8 mouse cellular contexts compared by ENCODE assay signal in genomic region chr10:68611906-68612305, GRCm38 (mm10).
DNase-seq lines count a peak whose midpoint lies in the region; ATAC-seq and TF ChIP-seq lines count a peak whose summit lies in the region.
"Had no signal": no experiment of that assay in that cellular context is flagged by ENCODE, and none has a peak within 500 bp of the region (broad histone marks: within the 10 kb centered on the region; RNA-seq: fewer than 3 reads in every experiment).

No protein-coding gene starts in this region.

- H3K36me3 ChIP-seq in kidney, postnatal 0 days (ENCODE audit: insufficient read depth, low read length), result no peaks in the 10 kb centered on the region
- no peaks in the 10 kb centered on the region for H3K36me3 ChIP-seq in kidney, embryonic 15.5 days
- no peaks in the 10 kb centered on the region for H3K36me3 ChIP-seq in lung, postnatal 0 days (ENCODE audit: insufficient read depth, low read length)
- H3K36me3 ChIP-seq: neural tube, embryonic 12.5 days had no signal

- no peaks in the 10 kb centered on the region for H3K9me3 ChIP-seq in kidney, postnatal 0 days (replicated peaks; ENCODE audit: low read length)
- no peaks in the 10 kb centered on the region for H3K9me3 ChIP-seq in kidney, embryonic 15.5 days (replicated peaks)
- no peaks in the 10 kb centered on the region for H3K9me3 ChIP-seq in lung, postnatal 0 days (ENCODE audit: low read length)
- H3K9me3 ChIP-seq: neural tube, embryonic 12.5 days had no signal

- no peaks in the 10 kb centered on the region for H3K4me1 ChIP-seq in kidney, postnatal 0 days (replicated peaks; ENCODE audit: insufficient read depth, low read length)
- H3K4me1 ChIP-seq in kidney, embryonic 15.5 days, result no peaks in the 10 kb centered on the region
- no peaks in the 10 kb centered on the region for H3K4me1 ChIP-seq in lung, postnatal 0 days (ENCODE audit: insufficient read depth, low read depth, low read length)
- H3K4me1 ChIP-seq: neural tube, embryonic 12.5 days had no signal

- ATAC-seq in kidney, postnatal 0 days (replicated peaks; ENCODE audit: low FRiP score, low read depth), result no peak
- ATAC-seq in kidney, embryonic 15.5 days (replicated peaks; ENCODE audit: low FRiP score), result no peak
- no peak for ATAC-seq in lung, postnatal 0 days

- no peak overlapping the region for H3K4me3 ChIP-seq in kidney, postnatal 0 days (replicated peaks; ENCODE audit: low read depth, low read length)
- H3K4me3 ChIP-seq in kidney, embryonic 15.5 days (replicated peaks), result no peak overlapping the region
- no peak overlapping the region for H3K4me3 ChIP-seq in lung, postnatal 0 days (ENCODE audit: low read depth, low read length)
- H3K4me3 ChIP-seq: neural tube, embryonic 12.5 days had no signal

- WGBS in kidney, postnatal 0 days, result 84% methylated on average over 9 of the region's 9 CpGs
- 82% methylated on average over 9 of the region's 9 CpGs for WGBS in kidney, embryonic 15.5 days
- 83% methylated on average over 9 of the region's 9 CpGs for WGBS in lung, postnatal 0 days

- H3K9ac ChIP-seq in kidney, postnatal 0 days (ENCODE audit: low read depth, low read length), result no peak overlapping the region
- no peak overlapping the region for H3K9ac ChIP-seq in kidney, embryonic 15.5 days
- no peak overlapping the region for H3K9ac ChIP-seq in lung, postnatal 0 days (replicated peaks; ENCODE audit: low read depth)
- H3K9ac ChIP-seq: neural tube, embryonic 12.5 days had no signal

- no peak overlapping the region for H3K27ac ChIP-seq in kidney, postnatal 0 days
- H3K27ac ChIP-seq in kidney, embryonic 15.5 days, result no peak overlapping the region
- H3K27ac ChIP-seq in lung, postnatal 0 days (ENCODE audit: low read length), result no peak overlapping the region
- H3K27ac ChIP-seq: neural tube, embryonic 12.5 days had no signal

- TF ChIP-seq EP300 in lung, postnatal 0 days (IDR thresholded peaks at IDR 0.05), result no peak

- no peaks in the 10 kb centered on the region for H3K27me3 ChIP-seq in kidney, postnatal 0 days (ENCODE audit: insufficient read depth, low read length)
- no peaks in the 10 kb centered on the region for H3K27me3 ChIP-seq in kidney, embryonic 15.5 days
- H3K27me3 ChIP-seq in lung, postnatal 0 days (replicated peaks; ENCODE audit: insufficient read depth, low read length), result no peaks in the 10 kb centered on the region
- H3K27me3 ChIP-seq: neural tube, embryonic 12.5 days had no signal

- peak; percentile 57 for TF ChIP-seq CTCF in kidney, postnatal 0 days (IDR thresholded peaks at IDR 0.05; ENCODE audit: low read depth)
- peak; percentile 62 for TF ChIP-seq CTCF in lung, postnatal 0 days (IDR thresholded peaks at IDR 0.05)

- DNase-seq in kidney, postnatal 0 days (ENCODE audit: low spot score), result no peak
- DNase-seq in ES-CJ7 (ENCODE audit: low read depth, low spot score), result peak; percentile 80
- DNase-seq in adrenal gland, adult (ENCODE audit: inconsistent age in 2 of 2, low spot score in 1 of 2), result peak; percentile 40 to 81
- DNase-seq in lung, postnatal 0 days (ENCODE audit: low spot score), result no peak
- DNase-seq in left cerebral cortex, postnatal 25 days (ENCODE audit: low spot score in 2 of 2), result no peak
- no peak for DNase-seq in cerebellum, postnatal 36 days

- no peak overlapping the region for H3K4me2 ChIP-seq in kidney, postnatal 0 days (ENCODE audit: low read length)
- no peak overlapping the region for H3K4me2 ChIP-seq in kidney, embryonic 15.5 days
- H3K4me2 ChIP-seq in lung, postnatal 0 days (replicated peaks; ENCODE audit: low read depth, low read length), result no peak overlapping the region
- H3K4me2 ChIP-seq: neural tube, embryonic 12.5 days had no signal

- intact Hi-C loops in left cerebral cortex, postnatal 25 days (cut with DNase I), result no loop called here

Comparison
In these comparisons a context has a peak if more than half of its experiments do, and no peak if none do; other contexts are left out.
1. DNase-seq: peak in ES-CJ7 (single experiment) and adrenal gland, adult (2 of 2); none in kidney, postnatal 0 days (single experiment), lung, postnatal 0 days (single experiment), left cerebral cortex, postnatal 25 days (0 of 2) and cerebellum, postnatal 36 days (0 of 2).